Mouse (Mus musculus) MEL (cell line): ENCODE results near the gene Ctnnb1. TPM values are rescaled to one million over a fixed set of nuclear protein-coding genes. Genes with fewer than 3 reads are reported as not detected.

Experiments
- DNase-seq: peaks from one replicate; pipeline ENCODE4 v3.0.0; 2011; ENCODE audit warnings: low read depth, low spot score
- H3K27ac ChIP-seq: 2 replicates; pipeline ENCODE4 v1.5.1; 2012; ENCODE audit warnings: low read depth, mild to moderate bottlenecking, control low read depth, low read length, moderate library complexity; ENCODE audit not compliant: control insufficient read depth
- H3K27me3 ChIP-seq, 2 experiments: fragments of 150-350 bp in 1 of 2; sonication (generic) in 1 of 2; 2 replicates each; pipeline ENCODE4 v1.6.1; 2012; ENCODE audit warnings: low read length in 2 of 2, mild to moderate bottlenecking in 2 of 2, improper control_type of control experiment in 1 of 2, moderate library complexity in 1 of 2; ENCODE audit not compliant: insufficient read depth in 2 of 2, control insufficient read depth in 1 of 2
- H3K36me3 ChIP-seq, 2 experiments: 2 replicates each; pipeline ENCODE4 v1.6.1; 2012 to 2014; ENCODE audit warnings: low read length in 2 of 2, improper control_type of control experiment in 1 of 2, inconsistent platforms in 1 of 2, mild to moderate bottlenecking in 1 of 2; ENCODE audit not compliant: insufficient read depth in 2 of 2, control insufficient read depth in 1 of 2
- H3K4me1 ChIP-seq, 2 experiments: fragments of 150-350 bp in 1 of 2; sonication (generic) in 1 of 2; 2 replicates each; pipeline ENCODE4 v1.6.1; 2012; ENCODE audit warnings: low read length in 2 of 2, improper control_type of control experiment in 1 of 2, mild to moderate bottlenecking in 1 of 2; ENCODE audit not compliant: insufficient read depth in 2 of 2, control insufficient read depth in 1 of 2
- H3K4me3 ChIP-seq, 2 experiments: fragments of 150-350 bp in 1 of 2; sonication (generic) in 1 of 2; 2 replicates each; pipeline ENCODE4 v1.5.1; 2012; ENCODE audit warnings: low read depth in 2 of 2, low read length in 2 of 2, mild to moderate bottlenecking in 2 of 2, moderate library complexity in 2 of 2, control low read depth in 1 of 2, improper control_type of control experiment in 1 of 2; ENCODE audit not compliant: control insufficient read depth in 1 of 2, insufficient read depth in 1 of 2
- H3K79me2 ChIP-seq: 2 replicates; pipeline ENCODE4 v1.6.1; 2012; ENCODE audit warnings: mild to moderate bottlenecking, low read length, moderate library complexity; ENCODE audit not compliant: control insufficient read depth, poor library complexity, insufficient read depth
- H3K9ac ChIP-seq: 2 replicates; pipeline ENCODE4 v1.6.1; 2012; ENCODE audit warnings: low read depth, mild to moderate bottlenecking, control low read depth, low read length, moderate library complexity; ENCODE audit not compliant: control insufficient read depth, poor library complexity, severe bottlenecking
- H3K9me3 ChIP-seq: fragments of 150-350 bp; sonication (generic); replicated peaks from 2 replicates; pipeline ENCODE4 v1.6.1; 2012; ENCODE audit warnings: mild to moderate bottlenecking, low read length, improper control_type of control experiment, moderate library complexity; ENCODE audit not compliant: insufficient read depth
- CHD1 ChIP-seq: IDR thresholded peaks from 2 replicates; pipeline ENCODE4 v1.6.1; 2012; ENCODE audit warnings: low read depth, mild to moderate bottlenecking, inconsistent platforms, low read length, improper control_type of control experiment
- CTCF ChIP-seq, 3 experiments: IDR thresholded peaks in 2 of 3; conservative IDR thresholded peaks in 1 of 3; 2 replicates each; pipeline ENCODE4 v1.5.1; 2011 to 2012; ENCODE audit warnings: low read length in 3 of 3, low read depth in 2 of 3, mild to moderate bottlenecking in 2 of 3, improper control_type of control experiment in 1 of 3, inconsistent platforms in 1 of 3, mixed read lengths in 1 of 3, moderate library complexity in 1 of 3; ENCODE audit not compliant: control insufficient read depth in 1 of 3, insufficient read depth in 1 of 3, poor library complexity in 1 of 3, severe bottlenecking in 1 of 3
- EP300 ChIP-seq, 2 experiments: IDR thresholded peaks; 2 replicates each; pipeline ENCODE4 v1.6.1; 2011; ENCODE audit warnings: improper control_type of control experiment in 2 of 2, low read length in 2 of 2, low read depth in 1 of 2, mild to moderate bottlenecking in 1 of 2
- GABPA ChIP-seq: IDR thresholded peaks from 2 replicates; pipeline ENCODE4 v1.6.1; 2012; ENCODE audit warnings: low read depth, mild to moderate bottlenecking, inconsistent platforms, low read length, improper control_type of control experiment, moderate library complexity
- GATA1 ChIP-seq: IDR thresholded peaks from 2 replicates; pipeline ENCODE4 v1.6.1; 2011; ENCODE audit warnings: low read depth, low read length, improper control_type of control experiment
- HCFC1 ChIP-seq: IDR thresholded peaks from 2 replicates; pipeline ENCODE4 v1.6.1; 2012; ENCODE audit warnings: low read depth, mild to moderate bottlenecking, inconsistent platforms, low read length, improper control_type of control experiment, moderate library complexity
- JUND ChIP-seq: IDR thresholded peaks from 2 replicates; pipeline ENCODE4 v1.6.1; 2011; ENCODE audit warnings: low read depth, mild to moderate bottlenecking, improper control_type of control experiment, low read length
- KAT2A ChIP-seq: conservative IDR thresholded peaks from 2 replicates; pipeline ENCODE4 v1.6.1; 2012; ENCODE audit warnings: low read depth, low read length, improper control_type of control experiment, inconsistent platforms
- MEF2A ChIP-seq: IDR thresholded peaks from 2 replicates; pipeline ENCODE4 v1.6.1; 2014; ENCODE audit warnings: low read depth, mild to moderate bottlenecking, inconsistent platforms, low read length, improper control_type of control experiment; ENCODE audit not compliant: poor library complexity, insufficient replicate concordance, severe bottlenecking; ENCODE audit errors: extremely low read depth
- MYB ChIP-seq: IDR thresholded peaks from 2 replicates; pipeline ENCODE4 v1.6.1; 2011; ENCODE audit warnings: mild to moderate bottlenecking, low read depth, low read length, improper control_type of control experiment
- MYC ChIP-seq: IDR thresholded peaks from 2 replicates; pipeline ENCODE4 v1.6.1; 2011; ENCODE audit warnings: low read depth, mild to moderate bottlenecking, low read length, improper control_type of control experiment, moderate library complexity
- NRF1 ChIP-seq: IDR thresholded peaks from 2 replicates; pipeline ENCODE4 v1.6.1; 2014; ENCODE audit warnings: low read depth, mild to moderate bottlenecking, inconsistent platforms, low read length, improper control_type of control experiment, moderate library complexity; ENCODE audit not compliant: poor library complexity, insufficient read depth, severe bottlenecking
- POLR2A ChIP-seq, 2 experiments: IDR thresholded peaks; 2 replicates each; pipeline ENCODE4 v1.6.1; 2011 to 2012; ENCODE audit warnings: low read length in 2 of 2, mild to moderate bottlenecking in 2 of 2, control low read depth in 1 of 2, improper control_type of control experiment in 1 of 2, low read depth in 1 of 2, moderate library complexity in 1 of 2; ENCODE audit not compliant: control insufficient read depth in 1 of 2, insufficient read depth in 1 of 2, poor library complexity in 1 of 2
- POLR2AphosphoS5 ChIP-seq: IDR thresholded peaks from 2 replicates; pipeline ENCODE4 v1.6.1; 2012; ENCODE audit warnings: low read depth, borderline replicate concordance, mild to moderate bottlenecking, inconsistent platforms, low read length, moderate library complexity, mixed read lengths
- RAD21 ChIP-seq: IDR thresholded peaks from 2 replicates; pipeline ENCODE4 v1.6.1; 2011; ENCODE audit warnings: mild to moderate bottlenecking, low read depth, low read length, improper control_type of control experiment
- SIN3A ChIP-seq: IDR thresholded peaks from 2 replicates; pipeline ENCODE4 v1.6.1; 2012; ENCODE audit warnings: low read length, improper control_type of control experiment, inconsistent platforms
- SMC3 ChIP-seq: IDR thresholded peaks from 2 replicates; pipeline ENCODE4 v1.6.1; 2011; ENCODE audit warnings: low read depth, low read length, improper control_type of control experiment
- TAL1 ChIP-seq: IDR thresholded peaks from 2 replicates; pipeline ENCODE4 v1.6.1; 2012; ENCODE audit warnings: mild to moderate bottlenecking, inconsistent platforms, low read length, moderate library complexity, mixed read lengths
- ZC3H11A ChIP-seq: IDR thresholded peaks from 2 replicates; pipeline ENCODE4 v1.6.1; 2012; ENCODE audit warnings: low read depth, mild to moderate bottlenecking, inconsistent platforms, low read length, improper control_type of control experiment
- ZNF384 ChIP-seq: IDR thresholded peaks from 2 replicates; pipeline ENCODE4 v1.6.1; 2012; ENCODE audit warnings: low read depth, mild to moderate bottlenecking, inconsistent platforms, low read length, improper control_type of control experiment
- polyA plus RNA-seq, 2 experiments: library from polyadenylated mRNA; stranded (reverse) in 1 of 2; unstranded in 1 of 2; fragments of >175 nt in 1 of 2; fragments of >200 nt in 1 of 2; gene quantifications; 2 replicates each; pipeline versions ENCODE4 v1.2.1 to v1.2.4; 2012; ENCODE audit warnings: low replicate concordance in 2 of 2, low read depth in 1 of 2; ENCODE audit not compliant: insufficient read length in 2 of 2, insufficient read depth in 1 of 2, missing spikeins in 1 of 2
- total RNA-seq: library from RNA; depleted of rRNA; stranded (reverse); fragments of 300-350 nt; gene quantifications from 2 replicates; pipeline ENCODE4 v1.2.3, GENCODE M21; 2012

Ctnnb1 gene
- total and polyA plus RNA-seq, 3 experiments: 302 to 701 (median 377) TPM

DNA sequence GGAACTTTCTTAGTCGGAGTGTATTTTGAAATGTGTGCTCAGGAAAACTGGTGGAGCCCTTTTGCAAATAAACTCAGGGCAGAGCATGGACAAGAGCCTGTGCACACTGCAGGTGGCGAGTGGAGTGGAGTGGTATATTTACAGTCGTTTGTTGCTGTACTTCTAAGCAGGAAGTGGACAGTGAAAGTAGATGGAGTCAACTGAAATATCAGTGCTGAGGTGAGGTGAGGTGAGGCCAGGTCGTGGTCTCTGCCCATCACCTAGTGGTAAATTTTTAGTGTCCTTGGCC is 6.6 kb downstream of the Ctnnb1 start:
- Histone ChIP-seq H3K79me2 (peaks cover 69% of the 10 kb centered on the region), H3K4me3 (peak overlapping the region; percentile 100), H3K36me3 (peaks cover 17 to 24% of the 10 kb centered on the region in 2 experiments), H3K27ac (0 out of 2 replicates have a peak overlapping the region, but pooled peaks have one; percentile 29), H3K27me3 (no peaks in the 10 kb centered on the region), H3K4me1 (peaks cover 3 to 19% of the 10 kb centered on the region in 2 experiments), H3K9ac (peak overlapping the region; percentile 98), H3K9me3 (no peaks in the 10 kb centered on the region)
- TF ChIP-seq JUND: no peak
- no peak for TF ChIP-seq MYC
- TF ChIP-seq GATA1: no peak
- TF ChIP-seq KAT2A: no peak
- DNase-seq: no peak

DNA sequence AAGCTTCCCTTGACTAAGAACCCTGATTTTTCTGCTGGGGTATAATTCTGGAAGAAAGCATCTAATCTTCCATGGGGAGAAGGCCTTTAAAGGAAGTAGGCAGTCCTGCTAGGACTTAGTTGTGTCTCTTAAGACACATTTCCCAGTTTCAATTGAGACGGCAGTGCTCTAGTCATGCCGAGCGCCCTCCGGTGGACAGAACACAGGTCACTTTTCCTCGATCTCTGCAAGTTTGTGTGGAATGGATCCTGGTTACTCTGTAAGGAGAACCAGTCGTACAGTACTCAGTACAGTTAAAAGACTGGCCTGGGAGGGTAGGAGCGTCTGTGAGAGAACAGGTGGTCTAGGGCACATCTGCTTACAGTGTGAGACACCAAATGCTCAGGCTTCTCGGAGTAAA is 7.3 kb downstream of the Ctnnb1 start:
- H3K9ac ChIP-seq: no peak overlapping the region
- H3K27ac ChIP-seq: no peak overlapping the region
- H3K27me3 ChIP-seq: no peaks in the 10 kb centered on the region
- peaks cover 77% of the 10 kb centered on the region for H3K79me2 ChIP-seq
- peak overlapping the region in 1 of 2 experiments; percentile 24; a peak in 1 of 4 replicates for H3K4me3 ChIP-seq
- TF ChIP-seq SMC3 (peak; percentile 71), RAD21 (peak; percentile 48), CTCF (IDR thresholded peaks at IDR 0.05 in 2 of 3, conservative IDR thresholded peaks at IDR 0.05 in 1 of 3; ENCODE audit: control insufficient read depth in 1 of 3, insufficient read depth in 1 of 3, low read depth in 2 of 3, low read length in 3 of 3, poor library complexity in 1 of 3, severe bottlenecking in 1 of 3) (peak; percentile 64 to 79 (median 74)), MEF2A (no peak), POLR2AphosphoS5 (no peak), SIN3A (peak; percentile 6; the same call in 1 of the 2 replicates), TAL1 (no peak), ZC3H11A (peak; percentile 28; the same call in 1 of the 2 replicates), JUND (no peak)
- TF ChIP-seq, all 39 proteins: peak for 5
- peaks cover 18 to 28% of the 10 kb centered on the region in 2 experiments for H3K36me3 ChIP-seq
- H3K4me1 ChIP-seq: peaks cover 3 to 19% of the 10 kb centered on the region in 2 experiments
- no peaks in the 10 kb centered on the region for H3K9me3 ChIP-seq
- peak; percentile 71 for DNase-seq

DNA sequence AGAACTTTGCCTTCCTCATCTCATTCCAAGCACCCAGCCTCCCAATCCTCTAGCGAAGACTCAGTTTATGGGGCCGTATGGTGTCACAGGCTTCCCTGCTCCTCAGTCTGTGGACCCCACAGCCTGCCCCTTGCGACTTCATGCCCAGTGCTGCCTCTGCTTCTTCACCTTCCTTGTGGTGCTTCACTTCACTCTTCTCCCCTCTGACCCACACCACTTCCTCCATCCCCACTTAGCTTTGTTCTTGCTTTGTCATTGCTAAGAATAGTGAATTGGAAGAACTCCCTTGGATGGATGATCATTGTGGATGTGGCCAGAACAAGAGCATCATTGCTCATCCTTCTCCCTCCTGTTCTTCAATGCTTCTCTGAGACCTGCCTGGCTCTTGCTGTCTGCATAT is 11.8 kb downstream of the Ctnnb1 start:
- no peak for TF ChIP-seq HCFC1
- no peak for TF ChIP-seq NRF1
- TF ChIP-seq POLR2A (IDR thresholded peaks at IDR 0.05; ENCODE audit: control insufficient read depth in 1 of 2, insufficient read depth in 1 of 2, low read depth in 1 of 2, low read length in 2 of 2, poor library complexity in 1 of 2): no peak
- no peak for TF ChIP-seq CHD1
- no peak for TF ChIP-seq MYB
- TF ChIP-seq GABPA: no peak
- no peak for TF ChIP-seq KAT2A
- TF ChIP-seq MYC: no peak
- no peak for TF ChIP-seq ZNF384
- no peak for TF ChIP-seq EP300 (IDR thresholded peaks at IDR 0.05; ENCODE audit: low read depth in 1 of 2, low read length in 2 of 2)
- no peak for TF ChIP-seq RAD21
- no peaks in the 10 kb centered on the region for H3K27me3 ChIP-seq
- H3K9ac ChIP-seq: no peak overlapping the region
- no peak for DNase-seq
- peaks cover 94% of the 10 kb centered on the region for H3K79me2 ChIP-seq
- H3K4me3 ChIP-seq: no peak overlapping the region
- no peaks in the 10 kb centered on the region for H3K9me3 ChIP-seq
- peaks cover 31 to 45% of the 10 kb centered on the region in 2 experiments for H3K36me3 ChIP-seq
- H3K27ac ChIP-seq: no peak overlapping the region
- H3K4me1 ChIP-seq: peaks cover 17 to 19% of the 10 kb centered on the region in 2 experiments
